Mouse (Mus musculus): ENCODE results near the gene Wnt11.

DNA sequence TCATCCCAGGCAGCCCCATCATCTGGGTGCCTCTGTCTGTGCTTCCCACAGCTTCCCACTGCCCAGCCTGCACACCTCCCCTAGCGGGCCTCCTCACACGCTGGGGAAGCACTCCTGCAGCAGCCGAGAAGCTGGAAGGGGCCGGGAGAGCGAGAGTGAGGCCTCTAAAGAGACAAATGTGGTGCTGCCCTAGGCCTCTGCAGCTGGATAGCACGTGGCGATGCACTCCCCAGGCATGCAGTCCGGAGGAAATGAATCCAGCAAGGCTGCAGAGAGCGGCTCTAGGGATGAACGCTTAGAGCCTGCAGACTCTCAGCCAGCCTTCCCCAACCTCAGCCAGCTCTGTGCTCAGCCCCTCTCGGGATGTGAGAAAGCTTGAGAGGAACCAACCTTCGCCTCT, 35.9 kb downstream of the Wnt11 start:
- TF ChIP-seq CTCF (IDR thresholded peaks at IDR 0.05 in 2 of 3, conservative IDR thresholded peaks at IDR 0.05 in 1 of 3; ENCODE audit: control insufficient read depth in 1 of 3, insufficient read depth in 1 of 3, low read depth in 2 of 3, low read length in 3 of 3, poor library complexity in 1 of 3, severe bottlenecking in 1 of 3) (no peak), NRF1 (IDR thresholded peaks at IDR 0.05; ENCODE audit: insufficient read depth, low read depth, low read length, poor library complexity, severe bottlenecking) (no peak), MYB (IDR thresholded peaks at IDR 0.05; ENCODE audit: low read depth, low read length) (no peak), POLR2AphosphoS2 (IDR thresholded peaks at IDR 0.05; ENCODE audit: low read length) (no peak), NELFE (IDR thresholded peaks at IDR 0.05; ENCODE audit: low read depth, low read length) (no peak), GATA1 (IDR thresholded peaks at IDR 0.05; ENCODE audit: low read depth, low read length) (no peak), CHD2 (IDR thresholded peaks at IDR 0.05; ENCODE audit: low read length) (no peak), MAX (IDR thresholded peaks at IDR 0.05; ENCODE audit: low read length) (no peak)
